Mouse (Mus musculus) heart, embryonic 11.5 days (tissue): ENCODE results near the gene Nell2. TPM values are rescaled to one million over a fixed set of nuclear protein-coding genes. Genes with fewer than 3 reads are reported as not detected.

ENCODE experiments used
- ATAC-seq: fragments of 200-750 bp; cut with Nextera tagmentation; replicated peaks from 2 replicates; pipeline ENCODE4 v1.8.0; 2017; ENCODE audit warnings: moderate library complexity; ENCODE audit not compliant: insufficient number of reproducible peaks, low FRiP score, low TSS enrichment
- H3K27ac ChIP-seq: fragments of 300-500 bp; sonication (generic); 2 replicates; pipeline ENCODE4 v1.5.1; 2014; ENCODE audit warnings: mild to moderate bottlenecking, low read depth, low read length
- H3K27me3 ChIP-seq: fragments of 300-500 bp; sonication (generic); 2 replicates; pipeline ENCODE4 v1.6.1; 2014; ENCODE audit warnings: mild to moderate bottlenecking, low read length, mixed read lengths; ENCODE audit not compliant: control insufficient read depth, insufficient read depth
- H3K36me3 ChIP-seq: fragments of 300-500 bp; sonication (generic); 2 replicates; pipeline ENCODE4 v1.6.1; 2014; ENCODE audit warnings: mild to moderate bottlenecking, low read length, moderate library complexity, mixed read lengths; ENCODE audit not compliant: control insufficient read depth, insufficient read depth
- H3K4me1 ChIP-seq: fragments of 300-500 bp; sonication (generic); 2 replicates; pipeline ENCODE4 v1.6.1; 2014; ENCODE audit warnings: low read length; ENCODE audit not compliant: control insufficient read depth, insufficient read depth
- H3K4me2 ChIP-seq: fragments of 300-500 bp; sonication (generic); 2 replicates; pipeline ENCODE4 v1.6.1; 2014; ENCODE audit warnings: mild to moderate bottlenecking, moderate library complexity
- H3K4me3 ChIP-seq: fragments of 300-500 bp; sonication (generic); 2 replicates; pipeline ENCODE4 v1.5.1; 2014; ENCODE audit warnings: low read depth, low read length
- H3K9ac ChIP-seq: fragments of 300-500 bp; sonication (generic); 2 replicates; pipeline ENCODE4 v1.6.1; 2014; ENCODE audit warnings: mild to moderate bottlenecking, low read depth, low read length, moderate library complexity
- H3K9me3 ChIP-seq: fragments of 300-500 bp; sonication (generic); replicated peaks from 2 replicates; pipeline ENCODE4 v1.6.1; 2016; ENCODE audit warnings: low read length; ENCODE audit not compliant: control insufficient read depth
- WGBS: fragments of 180-500 bp; shearing (Covaris S2); extraction: QIAGEN DNeasy Blood & Tissue Kit; methylation state at CpG from one replicate; pipeline ENCODE4 v1.1.7; 2014; ENCODE audit not compliant: insufficient replicate concordance; 5-methylcytosine and 5-hydroxymethylcytosine counted together
- polyA plus RNA-seq: library from polyadenylated mRNA; unstranded; fragments of >200 nt; fragmentation: Nextera tagmentation; extraction: Ambion mirVana; gene quantifications from 2 replicates; pipeline ENCODE4 v1.2.1, GENCODE M21; 2014

The Nell2 gene
- polyA plus RNA-seq, 1 experiment from 2014 or later = 1.3 TPM

DNA sequence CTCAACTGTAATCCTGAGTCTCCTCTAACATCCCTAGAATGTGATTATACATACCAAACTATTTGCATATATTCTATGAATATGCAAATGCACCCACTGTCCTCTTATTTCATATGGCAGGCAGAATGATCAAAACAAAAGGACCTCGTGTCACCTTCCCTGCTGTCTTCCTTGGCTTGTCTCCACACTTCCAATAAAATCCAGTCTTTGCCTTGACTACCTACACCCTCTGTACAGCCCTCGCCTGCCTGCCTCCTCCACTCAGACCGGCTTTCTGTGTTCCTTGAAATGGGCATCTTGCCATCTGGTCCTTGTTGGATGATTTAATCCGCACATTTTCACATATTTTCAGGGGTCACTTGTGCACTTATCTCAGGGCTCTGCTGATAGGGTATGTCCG is 215.1 kb downstream of the Nell2 start:
- H3K4me3 ChIP-seq = no peak overlapping the region
- ATAC-seq = no peak
- 72% methylated on average over 5 of the region's 5 CpGs for WGBS

DNA sequence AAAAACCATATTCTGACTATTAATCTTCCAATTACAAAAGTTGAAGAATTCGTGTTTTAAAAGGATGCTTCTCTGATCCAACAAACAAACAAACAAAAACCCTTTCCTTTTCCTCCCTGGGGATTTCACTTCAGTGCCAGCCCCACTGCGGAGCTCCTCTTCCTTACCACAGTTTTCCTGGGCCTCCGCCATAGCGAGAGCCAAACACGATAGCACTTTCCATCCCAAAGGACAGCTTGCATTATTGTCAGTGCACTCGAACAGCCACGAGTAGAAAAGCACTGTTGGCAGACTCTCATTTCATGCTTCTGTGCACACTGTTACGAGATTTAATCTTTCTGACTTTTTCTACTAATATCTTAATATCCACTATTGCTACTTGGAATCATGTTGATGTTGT is 224.3 kb downstream of the Nell2 start:
- no peak for ATAC-seq
- Histone ChIP-seq H3K9ac (no peak overlapping the region), H3K27ac (no peak overlapping the region), H3K4me3 (no peak overlapping the region), H3K36me3 (no peaks in the 10 kb centered on the region), H3K4me1 (no peaks in the 10 kb centered on the region), H3K9me3 (no peaks in the 10 kb centered on the region), H3K4me2 (no peak overlapping the region), H3K27me3 (no peaks in the 10 kb centered on the region)
- 80% methylated on average over 8 of the region's 8 CpGs for WGBS

More for the DNA sequence above, 215.1 kb downstream of the Nell2 start:
- no peak overlapping the region for H3K4me2 ChIP-seq
- H3K9ac ChIP-seq = no peak overlapping the region
- no peaks in the 10 kb centered on the region for H3K9me3 ChIP-seq
- H3K36me3 ChIP-seq = no peaks in the 10 kb centered on the region
- H3K4me1 ChIP-seq = no peaks in the 10 kb centered on the region
- no peak overlapping the region for H3K27ac ChIP-seq
- no peaks in the 10 kb centered on the region for H3K27me3 ChIP-seq

DNA sequence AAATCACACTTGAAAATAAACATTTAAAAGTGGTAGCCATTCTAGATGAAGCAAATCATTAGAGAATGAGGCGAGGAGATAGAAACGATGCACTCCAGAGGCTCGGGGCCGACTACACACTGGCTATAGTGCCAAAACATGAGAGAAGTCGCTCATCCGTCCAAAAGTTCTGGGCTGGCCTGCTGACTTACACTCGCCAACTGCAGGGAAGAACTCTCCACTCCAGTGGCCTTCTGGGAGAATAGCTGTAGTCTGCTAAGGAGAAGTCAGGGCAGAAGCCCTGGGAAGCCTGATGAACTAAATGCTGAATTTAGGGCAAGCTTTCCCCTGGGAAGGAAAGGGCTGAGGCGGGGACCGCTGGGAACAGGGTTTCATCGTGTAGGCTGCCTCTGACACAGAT is 231.8 kb downstream of the Nell2 start:
- H3K9ac ChIP-seq = no peak overlapping the region
- ATAC-seq = no peak
- H3K4me2 ChIP-seq = no peak overlapping the region
- H3K4me1 ChIP-seq = no peaks in the 10 kb centered on the region
- no peaks in the 10 kb centered on the region for H3K36me3 ChIP-seq
- WGBS = 83% methylated on average over 10 of the region's 10 CpGs
- H3K27ac ChIP-seq = no peak overlapping the region
- H3K4me3 ChIP-seq = no peak overlapping the region
- no peaks in the 10 kb centered on the region for H3K9me3 ChIP-seq
- no peaks in the 10 kb centered on the region for H3K27me3 ChIP-seq

DNA sequence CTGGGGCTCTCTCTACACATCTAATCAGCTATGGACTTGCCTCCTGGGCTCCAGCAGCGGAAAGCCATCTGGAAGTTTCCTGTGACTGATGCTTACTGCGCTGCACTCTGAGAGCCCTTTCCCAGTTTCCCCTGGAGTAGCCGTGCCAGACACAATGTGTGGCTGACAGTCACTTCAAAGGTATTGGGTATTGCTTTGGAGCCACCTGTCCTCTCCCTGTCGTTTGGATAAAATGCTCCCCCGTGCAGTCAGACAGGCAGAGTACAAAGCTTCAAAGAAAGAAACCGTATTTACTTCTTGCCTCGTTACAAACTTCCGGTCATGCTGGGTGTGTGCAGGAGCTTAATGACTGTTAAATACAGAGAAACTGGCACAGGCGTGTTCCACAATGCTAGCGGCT is 239.3 kb downstream of the Nell2 start:
- no peak overlapping the region for H3K4me3 ChIP-seq
- 73% methylated on average over 10 of the region's 10 CpGs for WGBS
- H3K4me2 ChIP-seq = no peak overlapping the region
- H3K9me3 ChIP-seq = no peaks in the 10 kb centered on the region
- H3K36me3 ChIP-seq = no peaks in the 10 kb centered on the region
- no peaks in the 10 kb centered on the region for H3K4me1 ChIP-seq
- no peak for ATAC-seq
- H3K9ac ChIP-seq = no peak overlapping the region
- H3K27ac ChIP-seq = no peak overlapping the region
- H3K27me3 ChIP-seq = no peaks in the 10 kb centered on the region

DNA sequence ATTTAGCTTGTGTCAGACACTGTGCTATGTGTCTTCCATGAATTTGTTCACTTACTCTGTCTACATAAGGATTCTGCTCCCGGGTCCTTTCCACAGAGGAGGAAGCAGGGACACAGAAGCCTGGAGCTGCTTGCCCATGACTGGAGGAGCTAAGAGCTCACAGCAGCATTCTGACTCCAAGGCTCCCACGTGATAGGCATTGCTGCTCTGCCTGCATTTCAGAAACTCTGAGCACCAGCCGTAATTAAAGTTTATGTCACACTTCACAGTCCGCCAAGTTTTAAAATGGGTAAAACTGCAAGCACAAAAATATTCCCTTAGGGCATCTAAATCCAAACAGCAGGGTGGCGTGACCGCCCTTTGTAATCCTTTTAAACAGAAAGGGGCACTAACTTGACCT is 243.2 kb downstream of the Nell2 start:
- H3K9me3 ChIP-seq = no peaks in the 10 kb centered on the region
- no peak for ATAC-seq
- no peaks in the 10 kb centered on the region for H3K4me1 ChIP-seq
- 75% methylated on average over 6 of the region's 6 CpGs for WGBS
- H3K4me2 ChIP-seq = no peak overlapping the region
- no peak overlapping the region for H3K4me3 ChIP-seq
- no peaks in the 10 kb centered on the region for H3K36me3 ChIP-seq
- H3K9ac ChIP-seq = no peak overlapping the region
- no peaks in the 10 kb centered on the region for H3K27me3 ChIP-seq
- H3K27ac ChIP-seq = no peak overlapping the region

DNA sequence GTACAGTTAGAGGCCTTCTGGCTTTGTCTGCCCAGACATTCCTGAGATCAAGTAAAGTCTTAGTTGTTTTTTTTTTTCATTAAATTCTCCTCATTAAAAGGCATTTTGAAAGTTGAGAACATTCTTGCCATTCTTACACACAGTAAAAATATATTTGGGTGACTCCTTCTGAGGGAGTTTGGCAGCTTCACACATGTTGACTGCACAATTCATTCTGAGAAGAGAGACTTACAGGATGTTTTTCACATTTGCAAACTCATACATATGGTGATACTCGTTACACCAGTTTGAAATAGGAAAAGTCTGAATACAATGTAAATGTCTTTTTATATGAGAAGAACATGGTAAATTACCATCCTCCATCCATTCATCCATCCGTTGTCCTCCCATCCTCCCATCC is 247.4 kb downstream of the Nell2 start:
- no peak overlapping the region for H3K4me2 ChIP-seq
- H3K4me3 ChIP-seq = no peak overlapping the region
- no peak overlapping the region for H3K9ac ChIP-seq
- no peak for ATAC-seq
- H3K27me3 ChIP-seq = no peaks in the 10 kb centered on the region
- no peaks in the 10 kb centered on the region for H3K4me1 ChIP-seq
- no peak overlapping the region for H3K27ac ChIP-seq
- no peaks in the 10 kb centered on the region for H3K9me3 ChIP-seq
- 72% methylated on average over 2 of the region's 2 CpGs for WGBS
- no peaks in the 10 kb centered on the region for H3K36me3 ChIP-seq

DNA sequence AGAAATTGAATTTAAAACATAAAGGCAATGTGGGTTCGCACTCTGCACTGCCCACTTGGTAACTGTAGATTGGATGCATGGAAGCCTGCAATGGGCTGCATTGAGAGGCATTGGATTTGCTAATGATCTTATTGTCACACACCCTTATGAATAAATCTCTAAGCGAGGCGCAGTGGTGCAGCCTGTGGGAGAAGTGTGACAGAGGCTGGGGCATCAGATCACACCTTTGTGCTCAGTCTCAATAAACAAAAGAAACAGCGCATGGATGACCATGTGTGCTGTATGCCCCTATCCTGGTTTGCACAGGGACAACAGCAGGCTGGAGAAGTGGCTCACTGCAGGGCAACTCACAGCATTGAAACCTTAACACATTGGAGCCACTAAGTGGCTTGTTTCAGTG is 250.4 kb downstream of the Nell2 start:
- ATAC-seq = no peak
- no peaks in the 10 kb centered on the region for H3K9me3 ChIP-seq
- H3K27me3 ChIP-seq = no peaks in the 10 kb centered on the region
- WGBS = 79% methylated on average over 4 of the region's 4 CpGs
- H3K4me1 ChIP-seq = no peaks in the 10 kb centered on the region
- no peaks in the 10 kb centered on the region for H3K36me3 ChIP-seq
- H3K4me2 ChIP-seq = no peak overlapping the region
- no peak overlapping the region for H3K4me3 ChIP-seq
- H3K9ac ChIP-seq = no peak overlapping the region
- H3K27ac ChIP-seq = no peak overlapping the region

DNA sequence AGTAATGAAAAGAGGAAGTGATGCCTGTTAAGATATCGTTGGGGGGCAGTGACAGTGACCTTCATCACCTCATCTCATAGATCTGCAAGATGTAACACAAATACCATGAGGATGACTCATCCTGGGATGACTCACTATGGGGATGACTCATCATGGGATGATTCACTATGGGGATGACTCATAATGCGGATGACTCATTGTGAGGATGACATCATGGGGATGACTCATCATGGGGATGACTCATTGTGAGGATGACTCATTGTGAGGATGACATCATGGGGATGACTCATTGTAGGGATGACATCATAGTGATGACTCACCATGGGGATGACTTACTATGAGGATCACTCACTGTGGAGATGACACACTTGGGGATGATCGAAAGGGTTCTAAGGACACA is 251.8 kb downstream of the Nell2 start:
- no peak overlapping the region for H3K4me2 ChIP-seq
- no peak for ATAC-seq
- no peak overlapping the region for H3K9ac ChIP-seq
- H3K27ac ChIP-seq = no peak overlapping the region
- no peaks in the 10 kb centered on the region for H3K4me1 ChIP-seq
- no peaks in the 10 kb centered on the region for H3K27me3 ChIP-seq
- no peaks in the 10 kb centered on the region for H3K36me3 ChIP-seq
- WGBS = 94% methylated on average over 3 of the region's 3 CpGs
- H3K9me3 ChIP-seq = no peaks in the 10 kb centered on the region
- H3K4me3 ChIP-seq = no peak overlapping the region

DNA sequence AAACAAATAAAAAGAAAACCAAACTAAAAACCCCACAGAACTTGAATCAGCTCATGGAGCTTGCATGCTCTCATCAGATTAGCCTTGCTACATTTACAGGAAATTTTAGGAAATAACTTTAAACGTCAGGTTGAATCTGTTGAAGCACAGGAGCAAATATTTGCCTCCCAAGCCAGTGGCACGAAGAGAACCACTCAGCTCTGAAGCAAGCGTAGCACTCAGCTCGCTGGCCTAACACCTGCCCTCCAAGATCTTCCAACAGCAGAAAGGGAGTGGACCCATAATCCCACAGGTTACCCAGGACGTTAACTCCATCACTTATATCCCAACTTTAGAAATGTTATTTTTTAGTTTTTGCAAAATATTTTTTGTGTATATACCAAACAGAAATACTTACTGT is 252.8 kb downstream of the Nell2 start:
- Histone ChIP-seq H3K4me1 (no peaks in the 10 kb centered on the region), H3K36me3 (no peaks in the 10 kb centered on the region), H3K27ac (no peak overlapping the region), H3K9me3 (no peaks in the 10 kb centered on the region), H3K4me2 (no peak overlapping the region), H3K9ac (no peak overlapping the region), H3K27me3 (no peaks in the 10 kb centered on the region), H3K4me3 (no peak overlapping the region)
- WGBS = 80% methylated on average over 5 of the region's 5 CpGs
- no peak for ATAC-seq
